Mouse (Mus musculus): ENCODE results near the gene Il17ra. TPM values are rescaled to one million over a fixed set of nuclear protein-coding genes. Genes with fewer than 3 reads are reported as not detected.

Il17ra gene
- polyA plus RNA-seq (2014; fragmentation: Nextera tagmentation; extraction: Ambion mirVana): 2.8 and 5.4 TPM in 2 replicates

GRCm38 (mm10) chr6:120463086-120463871 is at the start of gene Il17ra:
Il17ra (plus strand) TSS chr6:120463247.
- under 1% methylated on average over 80 of the region's 90 CpGs for WGBS
- H3K36me3 ChIP-seq (ENCODE audit: control insufficient read depth, insufficient read depth, low read length): no peaks in the 10 kb centered on the region
- no peak within 1 kb of the TSS for H3K27ac ChIP-seq (ENCODE audit: low read depth, low read length)
- peak within 1 kb of the TSS; percentile 57 for H3K9ac ChIP-seq (ENCODE audit: low read depth, low read length)
- H3K4me1 ChIP-seq (replicated peaks; ENCODE audit: control insufficient read depth, insufficient read depth, low read length): no peaks in the 10 kb centered on the region
- DNase-seq (ENCODE audit: low spot score): peak; percentile 76
- H3K4me2 ChIP-seq (replicated peaks; ENCODE audit: low read depth, low read length): peak within 1 kb of the TSS; percentile 82
- no peaks in the 10 kb centered on the region for H3K9me3 ChIP-seq (ENCODE audit: control insufficient read depth, low read length)
- peaks cover 25% of the 10 kb centered on the region for H3K27me3 ChIP-seq (ENCODE audit: control insufficient read depth, insufficient read depth, low read length)
- peak within 1 kb of the TSS; percentile 57 for H3K4me3 ChIP-seq (ENCODE audit: low read depth, low read length)
- peak; percentile 84 for ATAC-seq (ENCODE audit: low FRiP score)

GRCm38 (mm10) chr6:120438161-120438560 is 24.9 kb upstream of the Il17ra start:
- Histone ChIP-seq H3K27me3 (ENCODE audit: control insufficient read depth, insufficient read depth, low read length) (no peaks in the 10 kb centered on the region), H3K4me1 (replicated peaks; ENCODE audit: control insufficient read depth, insufficient read depth, low read length) (no peaks in the 10 kb centered on the region), H3K9ac (ENCODE audit: low read depth, low read length) (no peak overlapping the region), H3K4me2 (replicated peaks; ENCODE audit: low read depth, low read length) (no peak overlapping the region), H3K36me3 (ENCODE audit: control insufficient read depth, insufficient read depth, low read length) (0 out of 2 replicates have a peak, but pooled peaks cover 4% of the 10 kb centered on the region), H3K27ac (ENCODE audit: low read depth, low read length) (no peak overlapping the region), H3K9me3 (ENCODE audit: control insufficient read depth, low read length) (no peaks in the 10 kb centered on the region), H3K4me3 (ENCODE audit: low read depth, low read length) (no peak overlapping the region)
- 96% methylated on average over 3 of the region's 3 CpGs for WGBS
- DNase-seq (ENCODE audit: low spot score) (no peak), ATAC-seq (ENCODE audit: low FRiP score) (no peak)

GRCm38 (mm10) chr6:120442171-120442749 is 20.8 kb upstream of the Il17ra start:
- Histone ChIP-seq H3K27me3 (ENCODE audit: control insufficient read depth, insufficient read depth, low read length) (no peaks in the 10 kb centered on the region), H3K4me3 (ENCODE audit: low read depth, low read length) (no peak overlapping the region), H3K27ac (ENCODE audit: low read depth, low read length) (no peak overlapping the region), H3K4me2 (replicated peaks; ENCODE audit: low read depth, low read length) (no peak overlapping the region), H3K9me3 (ENCODE audit: control insufficient read depth, low read length) (no peaks in the 10 kb centered on the region), H3K9ac (ENCODE audit: low read depth, low read length) (no peak overlapping the region), H3K36me3 (ENCODE audit: control insufficient read depth, insufficient read depth, low read length) (0 out of 2 replicates have a peak, but pooled peaks cover 4% of the 10 kb centered on the region), H3K4me1 (replicated peaks; ENCODE audit: control insufficient read depth, insufficient read depth, low read length) (no peaks in the 10 kb centered on the region)
- ATAC-seq (ENCODE audit: low FRiP score) (no peak), DNase-seq (ENCODE audit: low spot score) (no peak)
- WGBS: 92% methylated on average over 4 of the region's 4 CpGs

- Histone ChIP-seq H3K4me1 (replicated peaks; ENCODE audit: control insufficient read depth, insufficient read depth, low read length) (no peaks in the 10 kb centered on the region), H3K4me2 (replicated peaks; ENCODE audit: low read depth, low read length) (no peak overlapping the region), H3K27me3 (ENCODE audit: control insufficient read depth, insufficient read depth, low read length) (no peaks in the 10 kb centered on the region), H3K27ac (ENCODE audit: low read depth, low read length) (no peak overlapping the region), H3K4me3 (ENCODE audit: low read depth, low read length) (no peak overlapping the region), H3K9me3 (ENCODE audit: control insufficient read depth, low read length) (no peaks in the 10 kb centered on the region), H3K36me3 (ENCODE audit: control insufficient read depth, insufficient read depth, low read length) (0 out of 2 replicates have a peak, but pooled peaks cover 4% of the 10 kb centered on the region), H3K9ac (ENCODE audit: low read depth, low read length) (no peak overlapping the region)
- WGBS: 91% methylated on average over 14 of the region's 14 CpGs
- no peak for ATAC-seq (ENCODE audit: low FRiP score)
- DNase-seq (ENCODE audit: low spot score): no peak
Observed at GRCm38 (mm10) chr6:120443363-120444355, 19.4 kb upstream of the Il17ra start.

- no peaks in the 10 kb centered on the region for H3K4me1 ChIP-seq (replicated peaks; ENCODE audit: control insufficient read depth, insufficient read depth, low read length)
- no peak overlapping the region for H3K9ac ChIP-seq (ENCODE audit: low read depth, low read length)
- H3K36me3 ChIP-seq (ENCODE audit: control insufficient read depth, insufficient read depth, low read length): no peaks in the 10 kb centered on the region
- H3K4me3 ChIP-seq (ENCODE audit: low read depth, low read length): no peak overlapping the region
- ATAC-seq (ENCODE audit: low FRiP score) (no peak), DNase-seq (ENCODE audit: low spot score) (no peak)
- H3K27ac ChIP-seq (ENCODE audit: low read depth, low read length): no peak overlapping the region
- no peaks in the 10 kb centered on the region for H3K27me3 ChIP-seq (ENCODE audit: control insufficient read depth, insufficient read depth, low read length)
- WGBS: 90% methylated on average over 3 of the region's 3 CpGs
- H3K4me2 ChIP-seq (replicated peaks; ENCODE audit: low read depth, low read length): no peak overlapping the region
- no peaks in the 10 kb centered on the region for H3K9me3 ChIP-seq (ENCODE audit: control insufficient read depth, low read length)
Observed at GRCm38 (mm10) chr6:120450208-120450607, 12.8 kb upstream of the Il17ra start.

GRCm38 (mm10) chr6:120452384-120453102 is 10.5 kb upstream of the Il17ra start:
- 86% methylated on average over 11 of the region's 11 CpGs for WGBS
- H3K9ac ChIP-seq (ENCODE audit: low read depth, low read length): no peak overlapping the region

GRCm38 (mm10) chr6:120453103-120453445 is 10.0 kb upstream of the Il17ra start:
- WGBS: 89% methylated on average over 5 of the region's 5 CpGs

More at GRCm38 (mm10) chr6:120452384-120453102, 10.5 kb upstream of the Il17ra start:
- Histone ChIP-seq H3K4me2 (replicated peaks; ENCODE audit: low read depth, low read length) (no peak overlapping the region), H3K4me1 (replicated peaks; ENCODE audit: control insufficient read depth, insufficient read depth, low read length) (no peaks in the 10 kb centered on the region), H3K27me3 (ENCODE audit: control insufficient read depth, insufficient read depth, low read length) (no peaks in the 10 kb centered on the region), H3K27ac (ENCODE audit: low read depth, low read length) (no peak overlapping the region), H3K9me3 (ENCODE audit: control insufficient read depth, low read length) (no peaks in the 10 kb centered on the region), H3K4me3 (ENCODE audit: low read depth, low read length) (no peak overlapping the region), H3K36me3 (ENCODE audit: control insufficient read depth, insufficient read depth, low read length) (no peaks in the 10 kb centered on the region)
- DNase-seq (ENCODE audit: low spot score) (no peak), ATAC-seq (ENCODE audit: low FRiP score) (no peak)

GRCm38 (mm10) chr6:120453556-120453955 is 9.5 kb upstream of the Il17ra start:
- Histone ChIP-seq H3K9ac (ENCODE audit: low read depth, low read length) (no peak overlapping the region), H3K27me3 (ENCODE audit: control insufficient read depth, insufficient read depth, low read length) (no peaks in the 10 kb centered on the region), H3K36me3 (ENCODE audit: control insufficient read depth, insufficient read depth, low read length) (no peaks in the 10 kb centered on the region), H3K27ac (ENCODE audit: low read depth, low read length) (no peak overlapping the region), H3K4me1 (replicated peaks; ENCODE audit: control insufficient read depth, insufficient read depth, low read length) (no peaks in the 10 kb centered on the region), H3K9me3 (ENCODE audit: control insufficient read depth, low read length) (no peaks in the 10 kb centered on the region), H3K4me2 (replicated peaks; ENCODE audit: low read depth, low read length) (no peak overlapping the region), H3K4me3 (ENCODE audit: low read depth, low read length) (no peak overlapping the region)
- DNase-seq (ENCODE audit: low spot score): no peak
- WGBS: 90% methylated on average over 3 of the region's 3 CpGs
- ATAC-seq (ENCODE audit: low FRiP score): no peak

More at GRCm38 (mm10) chr6:120453103-120453445, 10.0 kb upstream of the Il17ra start:
- H3K9ac ChIP-seq (ENCODE audit: low read depth, low read length): no peak overlapping the region
- no peaks in the 10 kb centered on the region for H3K27me3 ChIP-seq (ENCODE audit: control insufficient read depth, insufficient read depth, low read length)
- no peak for ATAC-seq (ENCODE audit: low FRiP score)
- H3K27ac ChIP-seq (ENCODE audit: low read depth, low read length): no peak overlapping the region
- H3K9me3 ChIP-seq (ENCODE audit: control insufficient read depth, low read length): no peaks in the 10 kb centered on the region
- no peak for DNase-seq (ENCODE audit: low spot score)
- H3K4me2 ChIP-seq (replicated peaks; ENCODE audit: low read depth, low read length): no peak overlapping the region
- H3K4me1 ChIP-seq (replicated peaks; ENCODE audit: control insufficient read depth, insufficient read depth, low read length): no peaks in the 10 kb centered on the region
- no peaks in the 10 kb centered on the region for H3K36me3 ChIP-seq (ENCODE audit: control insufficient read depth, insufficient read depth, low read length)
- H3K4me3 ChIP-seq (ENCODE audit: low read depth, low read length): no peak overlapping the region
